Mouse (Mus musculus): ENCODE data around the gene Mchr1.

Mchr1 gene

DNA sequence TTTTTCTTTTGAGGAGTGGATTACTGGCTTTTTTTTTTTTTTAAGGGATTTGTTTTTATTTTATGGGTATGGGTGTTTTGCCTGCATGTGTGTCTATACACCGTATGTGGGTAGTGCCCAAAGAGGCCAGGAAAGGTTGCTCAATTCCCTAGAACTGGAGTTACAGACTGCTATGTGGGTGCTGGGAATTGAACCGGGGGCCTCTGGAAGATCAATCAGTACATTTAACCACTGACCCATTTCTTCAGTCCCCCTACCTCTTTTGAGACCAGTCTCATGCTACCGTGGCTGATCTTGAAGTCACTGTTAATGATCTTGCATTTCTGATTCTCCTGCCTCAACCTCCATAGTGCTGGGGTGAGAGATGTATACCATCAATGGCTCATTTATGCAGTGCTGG lies 8.0 kb upstream of the Mchr1 start:
- no peak for DNase-seq (ENCODE audit: low spot score)

DNA sequence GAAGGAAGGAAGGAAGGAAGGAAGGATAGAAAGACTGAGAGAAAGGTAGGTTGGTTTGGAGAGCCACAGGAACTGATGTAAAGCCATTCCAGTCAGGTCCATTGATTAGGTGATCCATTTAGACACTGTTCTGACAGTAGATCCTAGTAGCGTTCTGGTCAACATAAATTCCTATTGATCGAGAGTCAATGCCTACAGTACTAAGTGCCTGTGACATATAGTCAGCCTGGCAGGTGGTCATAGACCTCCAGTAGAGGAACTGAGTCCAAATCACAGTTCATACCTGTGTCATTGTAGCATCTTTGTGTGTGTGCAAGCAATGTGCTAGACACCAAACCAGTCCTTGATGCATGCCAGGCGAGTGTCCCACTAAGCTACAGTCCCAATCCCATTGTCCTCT lies 7.0 kb upstream of the Mchr1 start:
- no peak for DNase-seq (ENCODE audit: low spot score)

DNA sequence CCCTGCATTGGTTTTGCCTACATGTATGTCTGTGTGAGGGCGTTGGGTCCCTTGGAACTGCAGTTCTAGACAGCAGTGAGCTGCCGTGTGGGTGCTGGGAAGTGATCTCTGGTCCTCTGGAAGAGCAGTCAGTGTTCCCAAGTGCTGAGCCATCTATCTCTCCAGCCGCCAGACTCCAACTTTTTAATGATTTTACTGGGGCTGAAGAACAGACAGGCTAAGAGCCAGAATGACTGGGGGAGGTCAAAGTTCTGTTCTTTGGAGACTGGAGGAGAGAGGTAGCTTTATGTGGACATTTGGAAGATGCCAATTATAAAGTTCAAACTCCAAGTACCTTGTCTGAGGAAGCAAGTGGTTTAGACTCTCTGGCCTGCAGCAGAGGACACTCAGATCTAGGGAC lies 5.5 kb upstream of the Mchr1 start:
- DNase-seq (ENCODE audit: low spot score) = no peak

DNA sequence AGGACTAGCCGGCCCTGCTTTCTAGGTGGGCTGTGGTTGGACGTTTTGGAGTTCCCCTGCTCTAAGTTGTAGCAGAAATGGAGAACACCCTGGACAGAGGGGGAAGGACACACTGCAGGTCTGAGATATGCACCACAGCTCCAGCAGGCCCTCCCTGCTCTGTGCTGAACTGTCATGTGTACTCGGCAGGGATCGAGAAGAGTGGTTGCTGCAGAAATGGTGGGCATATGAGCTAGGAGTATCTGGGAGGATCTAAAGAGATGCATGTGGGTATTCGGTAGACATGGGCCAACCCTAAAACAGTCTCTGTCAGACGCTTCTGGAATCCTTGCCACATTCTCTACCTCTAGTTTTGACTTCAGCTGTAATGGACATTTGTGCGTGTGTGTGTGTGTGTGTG lies 4.0 kb upstream of the Mchr1 start:
- no peak for DNase-seq (ENCODE audit: low spot score)

DNA sequence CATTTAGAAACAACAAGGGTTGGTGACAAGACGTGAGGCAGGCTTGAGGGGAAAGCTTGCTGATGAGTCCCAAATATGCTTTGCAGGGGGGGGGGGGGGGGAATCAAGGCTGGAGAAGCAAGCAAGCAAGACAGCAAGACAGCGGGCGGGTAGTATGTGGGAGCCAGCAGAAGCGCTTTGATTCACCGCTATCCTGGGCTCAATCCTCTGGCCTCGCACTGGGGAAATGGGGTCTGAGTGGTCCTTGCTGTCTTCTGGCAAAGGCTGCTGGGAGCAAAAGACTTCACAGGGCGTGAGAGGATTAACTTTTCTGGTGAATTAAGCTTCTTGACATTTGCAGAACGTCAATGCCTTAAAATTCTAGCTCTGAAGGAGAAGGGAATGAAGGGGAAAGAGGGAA lies 763 bp downstream of the Mchr1 start:
- DNase-seq (ENCODE audit: low spot score) = no peak

DNA sequence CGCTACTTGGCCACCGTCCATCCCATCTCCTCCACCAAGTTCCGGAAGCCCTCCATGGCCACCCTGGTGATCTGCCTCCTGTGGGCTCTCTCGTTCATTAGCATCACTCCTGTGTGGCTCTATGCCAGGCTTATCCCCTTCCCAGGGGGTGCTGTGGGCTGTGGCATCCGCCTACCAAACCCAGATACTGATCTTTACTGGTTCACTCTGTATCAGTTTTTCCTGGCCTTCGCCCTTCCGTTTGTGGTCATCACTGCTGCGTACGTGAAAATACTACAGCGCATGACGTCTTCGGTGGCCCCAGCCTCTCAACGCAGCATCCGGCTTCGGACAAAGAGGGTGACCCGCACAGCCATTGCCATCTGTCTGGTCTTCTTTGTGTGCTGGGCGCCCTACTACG lies 2.2 kb downstream of the Mchr1 start:
- DNase-seq (ENCODE audit: low spot score) = no peak

DNA sequence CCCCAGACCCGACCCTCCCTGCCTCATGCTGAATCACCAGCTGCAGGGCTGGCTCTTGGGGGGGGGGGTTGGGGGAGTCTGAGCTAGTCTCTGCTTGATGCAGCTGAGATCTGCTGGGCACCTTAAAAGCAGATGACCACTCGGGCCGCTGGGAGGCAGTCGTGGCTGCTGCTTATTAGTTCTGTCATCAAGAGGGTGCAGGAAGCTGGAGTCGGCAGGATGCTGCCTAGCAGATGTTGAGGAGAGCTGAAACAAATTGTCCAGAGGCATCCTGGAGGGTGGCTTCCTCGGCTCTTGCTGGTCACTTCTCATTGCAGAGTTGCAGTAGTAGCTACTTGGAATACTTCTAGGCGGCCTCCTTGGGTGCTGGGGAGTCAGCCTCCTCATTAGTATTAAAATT lies 4.0 kb downstream of the Mchr1 start:
- DNase-seq (ENCODE audit: low spot score) = peak; percentile 12

DNA sequence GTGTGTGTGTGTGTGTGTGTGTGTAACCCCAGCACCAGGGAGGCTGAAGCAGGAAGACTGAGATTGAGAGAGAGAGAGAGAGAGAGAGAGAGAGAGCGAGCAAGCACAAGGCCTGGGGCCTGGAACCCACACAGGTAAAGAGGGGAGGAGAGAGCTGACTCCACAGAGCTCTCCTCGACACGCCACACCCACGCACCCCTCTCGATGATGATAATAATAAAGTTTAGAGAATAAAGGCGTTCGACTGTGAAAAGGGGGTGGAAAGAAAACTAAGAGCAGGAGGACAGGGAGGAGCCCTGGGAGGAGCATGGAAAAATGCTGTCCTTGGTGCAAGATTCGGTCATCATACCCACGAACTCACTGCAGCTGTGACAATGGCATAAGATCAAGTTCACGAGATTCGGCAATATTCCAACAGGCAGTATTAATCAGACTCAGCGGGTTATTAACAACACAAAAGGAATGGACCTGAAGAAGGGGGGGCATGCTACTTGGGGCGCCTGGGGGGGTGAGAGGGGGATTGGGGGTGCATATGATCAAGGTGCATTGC lies 4.6 kb downstream of the Mchr1 start:
- no peak for DNase-seq (ENCODE audit: low spot score)

DNA sequence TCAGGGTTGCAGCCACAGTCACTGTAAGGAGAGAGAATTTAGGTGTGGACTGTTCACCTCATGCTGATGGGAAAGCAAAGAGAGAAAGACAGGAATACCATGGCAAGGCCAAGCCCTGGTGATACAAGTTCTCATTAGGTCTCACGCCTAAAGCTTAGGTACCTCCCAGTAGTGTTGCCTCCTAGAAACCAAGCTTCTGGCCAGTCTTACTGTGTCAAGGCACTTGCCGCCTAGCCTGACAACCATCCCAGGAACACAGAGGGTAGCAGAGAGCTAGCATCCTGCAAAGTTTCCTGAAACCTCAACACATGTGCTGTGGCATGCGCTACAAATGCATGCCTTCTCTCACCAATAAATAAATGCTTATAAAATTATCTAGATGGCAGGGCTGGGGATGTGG lies 11.6 kb downstream of the Mchr1 start:
- DNase-seq (ENCODE audit: low spot score) = no peak

DNA sequence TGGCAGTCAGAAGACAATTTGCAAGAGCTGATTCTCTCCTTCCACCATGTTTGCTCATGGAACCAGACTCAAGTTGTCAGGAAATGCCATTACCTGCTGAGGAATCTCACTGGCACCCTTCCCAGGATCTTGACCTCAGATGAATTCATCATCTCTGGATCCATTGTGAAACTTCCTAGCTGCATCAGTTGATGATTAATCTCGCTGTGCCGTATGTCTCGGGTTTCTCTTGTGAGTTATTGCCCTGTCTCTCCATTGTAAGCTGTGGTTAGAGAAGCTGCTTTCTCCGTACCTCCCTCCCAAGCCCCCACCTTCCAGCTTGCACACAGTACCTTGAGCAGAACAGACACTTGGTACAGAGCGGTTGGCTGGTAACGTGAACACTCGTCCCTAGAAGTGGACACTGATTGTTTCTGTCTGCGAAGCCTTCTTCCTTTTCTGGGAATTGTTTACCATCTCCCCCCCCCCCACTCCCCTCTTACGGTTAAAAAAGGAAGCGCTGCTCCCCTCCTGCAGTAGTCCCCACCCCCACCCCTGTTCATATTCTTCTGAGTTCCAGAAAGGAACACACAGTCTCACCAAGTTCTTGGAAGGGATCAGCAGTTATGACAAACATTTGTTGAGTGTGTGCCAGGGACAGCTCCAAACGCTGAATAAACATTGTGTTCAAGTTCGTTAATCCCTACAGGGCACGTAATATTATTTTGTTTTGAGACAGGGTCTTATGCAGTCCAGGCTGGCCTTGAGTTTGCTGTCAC lies 12.5 kb downstream of the Mchr1 start:
- no peak for DNase-seq (ENCODE audit: low spot score)

DNA sequence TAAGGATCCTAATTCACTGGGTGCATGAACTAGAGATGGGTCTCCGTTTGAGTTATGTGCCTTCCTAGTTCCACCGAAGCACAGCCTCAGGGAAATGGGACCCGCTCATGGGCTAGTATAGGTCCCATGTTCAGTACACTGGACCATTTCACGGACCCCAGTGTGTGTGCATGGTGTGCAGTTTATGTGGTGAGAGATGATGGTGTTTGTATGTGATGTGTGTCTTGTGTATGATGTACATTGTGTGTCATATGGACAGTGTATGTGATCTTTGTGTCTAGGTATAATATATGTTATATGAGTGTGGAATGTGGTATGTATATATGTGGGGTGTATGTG lies 13.0 kb downstream of the Mchr1 start:
- no peak for DNase-seq (ENCODE audit: low spot score)

DNA sequence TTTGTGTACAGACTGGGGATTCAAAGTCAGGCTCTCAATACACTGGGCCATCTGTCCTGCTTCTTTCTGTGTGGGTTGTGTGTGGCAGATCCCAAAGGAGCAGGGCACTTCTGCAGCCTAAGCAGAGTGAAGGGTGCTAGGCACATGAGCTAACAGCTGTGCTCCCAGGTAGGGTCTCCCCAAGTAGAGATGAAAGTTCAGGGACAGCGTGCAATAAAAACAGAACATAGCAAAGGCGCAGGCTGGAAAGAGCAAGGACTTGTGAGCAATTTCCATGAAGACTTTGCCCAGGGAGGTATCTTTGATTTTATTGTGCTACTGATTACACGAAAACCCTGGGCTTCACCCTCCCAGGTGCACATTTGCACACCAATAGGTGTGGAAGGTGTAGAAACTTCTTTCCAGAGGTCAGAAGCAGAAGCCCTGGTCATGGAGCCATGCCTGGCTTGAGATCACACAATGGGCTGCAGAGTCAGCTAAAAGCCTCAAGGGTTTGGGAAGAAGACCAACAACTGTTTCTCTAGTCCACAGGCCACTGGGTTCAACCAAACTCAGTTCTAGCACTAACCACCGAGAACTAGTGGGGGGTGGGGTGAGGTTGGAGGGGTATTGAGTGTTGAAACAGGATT lies 13.8 kb downstream of the Mchr1 start:
- DNase-seq (ENCODE audit: low spot score) = no peak

DNA sequence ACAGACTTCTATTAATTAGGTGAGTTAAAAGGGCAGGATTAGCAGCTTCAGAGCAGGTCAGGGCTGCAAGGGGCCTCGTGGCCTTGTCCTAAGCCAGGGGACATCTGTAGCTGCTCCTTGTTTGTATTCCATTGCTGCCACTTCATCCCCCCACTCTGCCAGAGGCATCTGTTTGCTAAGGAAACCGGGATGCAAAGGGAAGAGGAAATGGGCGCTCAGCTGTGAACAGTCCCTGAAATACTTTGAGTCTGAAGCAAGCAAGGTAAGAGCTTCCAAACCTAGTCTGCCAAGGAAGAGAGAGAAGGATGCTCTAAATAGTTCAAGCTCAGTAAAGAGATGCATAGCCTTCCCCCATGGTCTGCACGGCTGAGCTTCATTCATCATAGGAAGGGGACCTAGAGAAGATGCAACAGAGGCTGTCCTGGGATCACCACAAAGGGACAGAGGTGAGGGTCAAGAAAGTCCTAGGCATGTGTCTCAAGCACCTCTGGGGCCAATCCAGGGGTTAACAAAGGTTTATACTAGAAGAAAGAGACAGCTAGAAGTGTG lies 17.4 kb downstream of the Mchr1 start:
- DNase-seq (ENCODE audit: low spot score) = no peak

DNA sequence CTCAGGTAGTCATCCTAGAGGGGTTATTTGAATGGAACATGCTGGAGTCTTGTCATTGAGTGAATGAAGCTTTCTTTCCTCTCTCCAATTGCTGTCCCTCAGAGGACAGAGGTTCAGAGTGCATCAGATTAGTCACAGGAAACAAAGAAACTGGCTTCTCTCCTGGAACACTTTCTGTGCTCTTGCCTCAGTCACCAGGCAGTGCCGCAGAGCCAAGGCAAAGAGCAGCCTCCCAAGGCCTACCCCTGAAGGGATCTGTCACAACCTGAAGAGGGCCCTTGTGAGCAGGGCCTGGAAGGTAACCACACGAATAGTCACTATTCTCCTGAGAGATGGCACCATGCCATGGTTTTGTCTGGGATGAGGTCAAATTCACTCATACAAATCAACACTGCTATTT lies 18.3 kb downstream of the Mchr1 start:
- DNase-seq (ENCODE audit: low spot score) = no peak

DNA sequence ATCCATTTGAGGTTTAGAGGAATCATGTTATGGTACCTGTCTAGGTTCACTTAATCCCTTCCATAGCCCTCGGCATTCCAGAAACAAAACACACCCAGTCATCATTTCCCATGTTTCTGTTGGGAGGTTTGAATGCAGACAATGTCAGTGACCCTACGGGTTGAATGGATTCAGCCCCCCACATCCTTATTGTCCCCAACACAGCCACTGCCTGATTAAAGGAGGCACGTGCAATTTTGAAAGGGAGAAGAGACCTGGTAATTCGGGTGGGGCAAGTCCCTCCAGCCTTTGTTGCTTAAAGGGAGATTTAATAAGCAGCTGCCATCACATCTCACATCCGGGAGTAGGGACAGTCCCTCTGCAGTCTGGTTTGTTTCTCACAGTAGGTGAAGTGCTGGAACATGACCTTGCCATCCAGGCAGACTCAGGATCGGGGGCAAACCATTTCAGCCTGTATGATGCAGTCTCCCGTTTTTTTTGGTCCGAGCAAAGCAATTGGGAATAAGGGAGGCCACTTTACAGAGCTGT lies 18.9 kb downstream of the Mchr1 start:
- no peak for DNase-seq (ENCODE audit: low spot score)

DNA sequence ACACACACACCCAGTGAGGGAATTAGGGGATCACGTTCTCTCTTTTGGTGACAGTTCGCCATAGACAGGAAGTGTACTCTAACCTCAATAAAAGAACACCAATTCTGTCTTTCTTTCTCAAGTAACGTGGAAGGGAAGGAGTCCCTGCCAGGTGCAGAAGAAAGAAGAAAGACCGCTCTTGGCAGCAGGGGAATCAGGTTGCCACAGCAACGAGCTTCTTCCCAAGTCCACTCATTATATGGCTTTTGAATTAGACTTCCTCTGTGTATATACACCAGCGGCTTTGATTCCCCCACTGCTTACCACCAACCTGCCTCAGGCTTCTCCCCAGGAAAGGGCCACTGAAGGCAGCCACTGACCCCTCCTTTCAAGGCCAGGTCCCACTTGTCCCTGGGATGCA lies 19.8 kb downstream of the Mchr1 start:
- no peak for DNase-seq (ENCODE audit: low spot score)

DNA sequence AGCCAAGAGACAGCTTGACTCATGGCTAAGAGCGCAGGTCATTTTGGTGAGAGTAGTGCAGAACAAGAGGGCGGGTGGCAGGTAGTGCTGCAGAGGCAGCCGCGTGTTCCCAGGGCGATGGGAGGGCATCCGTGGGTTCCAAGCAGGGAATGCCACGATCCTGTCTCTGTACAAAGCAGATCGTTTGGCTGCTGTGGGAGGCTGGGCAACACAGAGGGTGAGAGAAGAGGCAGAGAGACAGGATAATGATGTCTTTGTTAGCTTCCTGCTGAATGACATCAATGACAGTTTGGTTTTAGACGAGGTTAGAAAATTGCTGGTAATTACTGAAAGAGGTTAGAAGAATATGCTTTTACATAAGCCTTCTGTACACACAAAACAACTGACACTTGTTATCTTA lies 23.0 kb downstream of the Mchr1 start:
- DNase-seq (ENCODE audit: low spot score) = no peak

DNA sequence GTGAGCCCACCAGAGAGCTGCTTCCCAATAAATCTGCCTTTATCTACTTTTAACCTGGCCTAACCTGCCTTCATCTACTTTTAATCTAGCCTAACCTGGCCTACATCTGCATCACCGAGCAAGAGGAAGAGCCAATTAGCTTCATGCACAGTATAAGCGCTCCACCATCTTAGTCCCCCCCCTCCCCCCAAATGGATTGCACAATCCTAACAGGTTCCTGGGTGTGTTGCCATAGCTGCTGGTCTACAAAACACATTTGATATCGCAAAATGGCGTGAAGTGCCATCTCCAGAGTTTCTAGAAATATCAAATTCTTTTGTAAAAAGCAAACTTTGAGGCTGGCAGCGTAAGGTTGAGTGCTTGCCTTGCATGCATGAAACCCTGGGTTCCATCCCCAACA lies 24.0 kb downstream of the Mchr1 start:
- DNase-seq (ENCODE audit: low spot score) = no peak

DNA sequence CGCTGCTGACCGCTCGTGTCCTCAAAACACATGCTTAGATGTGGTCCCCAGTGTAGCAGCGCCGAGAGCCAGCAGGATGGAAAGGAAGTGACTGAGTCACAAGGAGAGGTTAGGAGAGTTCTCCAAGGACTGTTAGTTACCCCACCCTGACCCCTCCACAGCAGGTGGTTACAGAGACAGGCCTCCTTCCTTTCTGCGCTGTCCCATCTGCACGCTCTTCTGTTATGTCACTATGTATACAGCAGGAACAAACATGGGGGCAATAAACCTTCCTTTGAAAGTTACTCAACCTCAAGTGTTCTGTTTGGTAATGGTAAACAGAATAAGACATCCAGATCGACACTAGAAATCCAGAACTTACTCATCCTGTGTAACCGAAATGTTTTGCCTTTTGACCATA lies 24.9 kb downstream of the Mchr1 start:
- DNase-seq (ENCODE audit: low spot score) = no peak

DNA sequence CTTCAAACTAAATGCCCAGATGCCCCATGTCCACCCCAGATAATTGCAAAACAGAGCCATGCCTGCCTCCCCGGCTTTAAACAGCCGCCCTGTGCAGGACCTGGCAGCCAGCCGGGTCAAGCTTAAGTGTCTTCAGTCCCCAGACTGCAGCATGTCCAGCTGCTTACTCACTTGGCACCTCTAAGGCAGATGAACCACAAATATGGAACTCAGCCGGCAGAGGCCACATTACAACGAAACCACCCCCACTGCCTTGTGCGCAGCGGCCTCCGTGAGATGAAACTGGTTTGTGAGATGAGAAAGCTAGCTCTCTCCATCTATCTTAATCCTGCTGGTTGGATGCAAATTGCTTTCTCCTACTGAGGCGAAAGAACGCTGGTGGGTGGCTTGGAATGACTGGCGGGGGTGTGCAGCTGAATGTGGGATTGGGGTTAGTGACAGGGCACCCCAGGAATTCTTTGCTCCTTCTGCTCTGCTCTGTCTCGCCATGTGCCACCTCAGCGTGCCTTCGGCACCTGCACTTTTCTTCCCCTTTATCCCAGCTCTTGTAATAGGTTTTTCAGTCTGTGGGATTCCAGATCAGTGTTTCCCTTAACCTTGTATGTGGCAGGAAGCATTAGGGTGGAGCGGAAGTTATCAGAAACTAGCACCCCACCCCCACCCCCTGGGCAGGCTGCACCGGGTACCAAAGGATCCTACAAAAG lies 29.2 kb downstream of the Mchr1 start:
- no peak for DNase-seq (ENCODE audit: low spot score)

DNA sequence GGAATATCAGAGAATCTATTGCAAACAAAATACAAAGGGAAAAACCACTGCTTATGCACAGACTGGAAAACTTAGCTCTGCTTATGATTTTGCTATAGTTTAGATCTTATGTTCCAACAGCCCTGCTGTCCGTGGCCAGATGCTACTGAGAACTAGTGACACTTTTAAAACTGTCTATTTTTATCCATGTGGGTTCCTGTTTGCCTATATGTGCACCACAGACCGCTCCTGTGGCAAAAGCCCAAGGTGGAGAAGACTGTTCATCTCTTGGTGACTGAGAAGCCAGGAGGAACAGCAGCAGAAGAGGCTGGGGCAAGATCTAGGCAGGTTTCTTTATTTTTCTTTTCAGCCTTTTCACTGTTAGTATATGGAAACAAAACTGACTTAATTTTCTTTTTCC lies 32.1 kb downstream of the Mchr1 start:
- DNase-seq (ENCODE audit: low spot score) = no peak

DNA sequence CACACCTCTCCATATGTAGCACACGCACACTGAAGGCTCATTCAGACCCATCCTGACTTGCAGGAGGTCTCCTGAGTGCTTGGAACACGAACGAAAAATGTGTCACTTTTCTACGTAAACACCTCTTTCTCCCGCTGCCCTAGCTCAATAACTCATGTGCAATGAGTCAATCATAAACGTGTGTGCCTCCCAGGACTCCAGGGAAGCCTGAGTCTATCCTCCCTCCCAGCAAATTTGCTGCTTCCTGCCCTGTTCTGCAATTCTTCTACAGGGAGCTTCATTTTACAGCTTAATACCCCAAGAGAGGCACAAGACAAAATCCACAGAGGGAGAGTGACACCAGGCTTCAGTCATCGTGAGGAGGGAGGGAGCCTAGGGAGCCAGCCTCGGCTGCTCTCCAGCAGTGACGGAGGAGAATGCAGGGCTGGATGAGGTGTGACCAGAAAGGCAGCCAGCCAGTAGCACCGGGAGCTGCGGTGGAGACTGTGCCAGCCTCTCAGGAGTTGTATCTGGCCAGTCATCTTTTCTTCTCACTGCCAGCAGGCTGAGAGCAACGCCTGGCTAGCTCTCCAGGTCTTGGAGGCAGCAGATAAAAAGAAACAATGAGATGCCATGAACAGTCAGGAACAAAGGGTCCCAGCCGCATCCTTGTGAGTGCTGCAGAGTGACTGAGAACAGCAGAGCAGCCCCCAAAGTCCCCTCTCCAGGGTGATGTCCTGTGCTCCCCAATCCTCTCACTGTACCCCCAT lies 37.2 kb downstream of the Mchr1 start:
- no peak for DNase-seq (ENCODE audit: low spot score)

Data from T-cell, adult 2 months (primary cell).